ENCODE assay signal across 9 mouse cellular contexts in genomic region chr12:33008305-33009110, GRCm38 (mm10). TPM values are rescaled to one million over a fixed set of nuclear protein-coding genes. Genes with fewer than 3 reads are reported as not detected.
DNase-seq lines count a peak whose midpoint lies in the region; ATAC-seq and TF ChIP-seq lines count a peak whose summit lies in the region.
"Had no signal": no experiment of that assay in that cellular context is flagged by ENCODE, and none has a peak within 500 bp of the region (broad histone marks: within the 10 kb centered on the region; RNA-seq: fewer than 3 reads in every experiment).

No protein-coding gene starts in this region.

- intact Hi-C loops in left cerebral cortex, postnatal 4 days (cut with DNase I): no loop called here

- DNase-seq in heart, embryonic 10.5 days (ENCODE audit: low spot score): peak; percentile 75
- no peak for DNase-seq in heart, adult 8-10 months (ENCODE audit: low spot score)
- DNase-seq in kidney, postnatal 10 days: peak; percentile 72
- no peak for DNase-seq in midbrain, postnatal 0 days (ENCODE audit: low spot score)
- DNase-seq in left cerebral cortex, postnatal 4 days: no peak
- DNase-seq in liver, postnatal 0 days: no peak
- DNase-seq in adrenal gland, adult 18-20 months (ENCODE audit: low spot score in 2 of 2): no peak

- peak; percentile 57; the same call in 1 of the 2 replicates for ATAC-seq in embryonic facial prominence, embryonic 13.5 days (ENCODE audit: insufficient number of reproducible peaks, insufficient read depth, low FRiP score, low TSS enrichment, low read depth)
- peak; percentile 22; the same call in 1 of the 2 replicates for ATAC-seq in midbrain, postnatal 0 days (ENCODE audit: low FRiP score)
- no peak for ATAC-seq in liver, postnatal 0 days

- 48% methylated on average over 7 of the region's 7 CpGs for WGBS in heart, embryonic 10.5 days
- 25% methylated on average over 7 of the region's 7 CpGs for WGBS in embryonic facial prominence, embryonic 13.5 days
- 50% methylated on average over 7 of the region's 7 CpGs for WGBS in midbrain, postnatal 0 days
- 53% methylated on average over 7 of the region's 7 CpGs for whole genome bisulfite sequencing in liver, postnatal 0 days (ENCODE audit: insufficient replicate concordance)

- 0 out of 2 replicates have a peak, but pooled peaks cover 5% of the 10 kb centered on the region for H3K27me3 ChIP-seq in heart, embryonic 10.5 days (ENCODE audit: insufficient read depth, poor library complexity, severe bottlenecking)
- no peaks in the 10 kb centered on the region for H3K27me3 ChIP-seq in embryonic facial prominence, embryonic 13.5 days
- H3K27me3 ChIP-seq in midbrain, postnatal 0 days (ENCODE audit: insufficient read depth, low read length): no peaks in the 10 kb centered on the region
- H3K27me3 ChIP-seq in liver, postnatal 0 days (ENCODE audit: insufficient read depth, low read length): no peaks in the 10 kb centered on the region

- no peaks in the 10 kb centered on the region for H3K36me3 ChIP-seq in heart, embryonic 10.5 days
- no peaks in the 10 kb centered on the region for H3K36me3 ChIP-seq in embryonic facial prominence, embryonic 13.5 days
- H3K36me3 ChIP-seq in midbrain, postnatal 0 days (ENCODE audit: insufficient read depth, low read length): no peaks in the 10 kb centered on the region
- H3K36me3 ChIP-seq in liver, postnatal 0 days (replicated peaks; ENCODE audit: insufficient read depth, low read length): no peaks in the 10 kb centered on the region

- H3K4me3 ChIP-seq in heart, embryonic 10.5 days: no peak overlapping the region
- H3K4me3 ChIP-seq in embryonic facial prominence, embryonic 13.5 days: no peak overlapping the region
- H3K4me3 ChIP-seq in midbrain, postnatal 0 days (ENCODE audit: low read depth, low read length): no peak overlapping the region
- no peak overlapping the region for H3K4me3 ChIP-seq in liver, postnatal 0 days (ENCODE audit: low read depth, low read length)

- H3K27ac ChIP-seq in heart, embryonic 10.5 days: 0 out of 2 replicates have a peak overlapping the region, but pooled peaks have one; percentile 5
- H3K27ac ChIP-seq in embryonic facial prominence, embryonic 13.5 days: peak overlapping the region; percentile 62
- no peak overlapping the region for H3K27ac ChIP-seq in midbrain, postnatal 0 days (ENCODE audit: low read depth, low read length)
- no peak overlapping the region for H3K27ac ChIP-seq in liver, postnatal 0 days (ENCODE audit: low read depth)

- H3K4me2 ChIP-seq in embryonic facial prominence, embryonic 13.5 days: peak overlapping the region; percentile 5; the same call in 1 of the 2 replicates
- no peak overlapping the region for H3K4me2 ChIP-seq in midbrain, postnatal 0 days (ENCODE audit: low read depth, low read length, poor library complexity, severe bottlenecking)
- no peak overlapping the region for H3K4me2 ChIP-seq in liver, postnatal 0 days (ENCODE audit: low read depth, low read length)
- H3K4me2 ChIP-seq: liver, embryonic 11.5 days had no signal

- no peak for TF ChIP-seq CTCF in midbrain, postnatal 0 days (IDR thresholded peaks at IDR 0.05)
- TF ChIP-seq CTCF in liver, postnatal 0 days (IDR thresholded peaks at IDR 0.05; ENCODE audit: low read depth): no peak

- H3K9ac ChIP-seq in embryonic facial prominence, embryonic 13.5 days: 0 out of 2 replicates have a peak overlapping the region, but pooled peaks have one; percentile 8
- H3K9ac ChIP-seq in midbrain, postnatal 0 days (replicated peaks; ENCODE audit: low read length, poor library complexity, severe bottlenecking): no peak overlapping the region
- H3K9ac ChIP-seq in liver, postnatal 0 days (replicated peaks): no peak overlapping the region

- H3K4me1 ChIP-seq in heart, embryonic 10.5 days: peaks cover 10% of the 10 kb centered on the region; the same call in 1 of the 2 replicates
- peaks cover 27% of the 10 kb centered on the region for H3K4me1 ChIP-seq in embryonic facial prominence, embryonic 13.5 days
- no peaks in the 10 kb centered on the region for H3K4me1 ChIP-seq in midbrain, postnatal 0 days (ENCODE audit: insufficient read depth, low read length)
- no peaks in the 10 kb centered on the region for H3K4me1 ChIP-seq in liver, postnatal 0 days (ENCODE audit: insufficient read depth)

- H3K9me3 ChIP-seq in heart, embryonic 10.5 days: no peaks in the 10 kb centered on the region
- peaks cover 5% of the 10 kb centered on the region for H3K9me3 ChIP-seq in embryonic facial prominence, embryonic 13.5 days
- H3K9me3 ChIP-seq in midbrain, postnatal 0 days (ENCODE audit: low read length): no peaks in the 10 kb centered on the region
- H3K9me3 ChIP-seq in liver, postnatal 0 days (ENCODE audit: low read length): no peaks in the 10 kb centered on the region

- no peak for TF ChIP-seq EP300 in liver, postnatal 0 days (IDR thresholded peaks at IDR 0.05; ENCODE audit: low read depth)

RNA-seq across cellular contexts. Expression of gene Sypl, which starts 54.8 kb away (rescaled TPM):
- polyA plus RNA-seq in heart, embryonic 10.5 days (2016; fragmentation: Nextera tagmentation; extraction: Ambion mirVana): 80.8 and 91.5 TPM in 2 replicates
- 10 to 100 TPM; 77.2 to 85.1 (median 80.7) TPM for total RNA-seq in heart, adult 8-10 months (2022)
- 78.6 and 82.2 TPM in 2 replicates for polyA plus RNA-seq in embryonic facial prominence, embryonic 13.5 days (2015; fragmentation: Nextera tagmentation; extraction: Ambion mirVana)
- 15.2 and 19.3 TPM in 2 replicates for total RNA-seq in midbrain, postnatal 0 days (2014; rRNA removed)
- polyA plus RNA-seq in midbrain, postnatal 0 days (2015; fragmentation: Nextera tagmentation; extraction: Ambion mirVana): 35.2 and 37.1 TPM in 2 replicates
- 10 to 100 TPM; 32.2 TPM for total RNA-seq in left cerebral cortex, postnatal 4 days (2021)
- polyA plus RNA-seq in liver, postnatal 0 days (2015; fragmentation: Nextera tagmentation; extraction: Ambion mirVana): 53.8 and 53.9 TPM in 2 replicates
- total RNA-seq in adrenal gland, adult 18-20 months (2021): 100 to 1,000 TPM; 101 to 122 TPM

Comparison
In these comparisons a context has a peak if more than half of its experiments do, and no peak if none do; other contexts are left out.
1. DNase-seq: peak in heart, embryonic 10.5 days (single experiment) and kidney, postnatal 10 days (single experiment); none in heart, adult 8-10 months (single experiment), midbrain, postnatal 0 days (single experiment), left cerebral cortex, postnatal 4 days (single experiment), liver, postnatal 0 days (single experiment) and adrenal gland, adult 18-20 months (0 of 2).
2. H3K27ac ChIP-seq: peak in heart, embryonic 10.5 days (single experiment) and embryonic facial prominence, embryonic 13.5 days (single experiment); none in midbrain, postnatal 0 days (single experiment) and liver, postnatal 0 days (single experiment).